In genomic region chr2:72741746-72742145, GRCm38 (mm10) we compare ENCODE assay signal across 18 mouse cellular contexts.
DNase-seq lines count a peak whose midpoint lies in the region; ATAC-seq and TF ChIP-seq lines count a peak whose summit lies in the region.
"Had no signal": no experiment of that assay in that cellular context is flagged by ENCODE, and none has a peak within 500 bp of the region (broad histone marks: within the 10 kb centered on the region; RNA-seq: fewer than 3 reads in every experiment).

No protein-coding gene starts in this region.

- no peaks in the 10 kb centered on the region for H3K27me3 ChIP-seq in hindbrain, embryonic 12.5 days
- no peaks in the 10 kb centered on the region for H3K27me3 ChIP-seq in hindbrain, postnatal 0 days (ENCODE audit: insufficient read depth, low read length)
- H3K27me3 ChIP-seq in stomach, postnatal 0 days (ENCODE audit: control insufficient read depth, insufficient read depth, low read length), result no peaks in the 10 kb centered on the region
- H3K27me3 ChIP-seq in forebrain, postnatal 0 days (ENCODE audit: insufficient read depth, low read length), result no peaks in the 10 kb centered on the region
- H3K27me3 ChIP-seq: embryonic facial prominence, embryonic 13.5 days; embryonic facial prominence, embryonic 15.5 days; forebrain, embryonic 13.5 days; forebrain, embryonic 15.5 days had no signal

- 88% methylated on average over 5 of the region's 5 CpGs for WGBS in hindbrain, embryonic 12.5 days
- 88% methylated on average over 5 of the region's 5 CpGs for WGBS in hindbrain, postnatal 0 days
- WGBS in stomach, postnatal 0 days, result 58% methylated on average over 5 of the region's 5 CpGs
- 89% methylated on average over 5 of the region's 5 CpGs for WGBS in forebrain, postnatal 0 days

- H3K27ac ChIP-seq in hindbrain, embryonic 12.5 days, result no peak overlapping the region
- H3K27ac ChIP-seq in hindbrain, postnatal 0 days, result no peak overlapping the region
- H3K27ac ChIP-seq in stomach, postnatal 0 days (replicated peaks), result no peak overlapping the region
- H3K27ac ChIP-seq in forebrain, postnatal 0 days (ENCODE audit: low read depth, low read length), result no peak overlapping the region
- H3K27ac ChIP-seq: embryonic facial prominence, embryonic 13.5 days; embryonic facial prominence, embryonic 15.5 days; forebrain, embryonic 13.5 days; forebrain, embryonic 15.5 days had no signal

- H3K4me1 ChIP-seq in hindbrain, embryonic 12.5 days, result peaks cover 9% of the 10 kb centered on the region
- H3K4me1 ChIP-seq in hindbrain, postnatal 0 days (ENCODE audit: insufficient read depth, low read length), result no peaks in the 10 kb centered on the region; the same call in none of the 2 replicates
- no peaks in the 10 kb centered on the region for H3K4me1 ChIP-seq in stomach, postnatal 0 days (replicated peaks; ENCODE audit: control insufficient read depth, insufficient read depth)
- H3K4me1 ChIP-seq in forebrain, postnatal 0 days (ENCODE audit: insufficient read depth), result peaks cover 6% of the 10 kb centered on the region; the same call in 1 of the 2 replicates

- DNase-seq in hindbrain, postnatal 0 days (ENCODE audit: low spot score), result no peak
- peak; percentile 96 for DNase-seq in fat pad, adult 2 months (ENCODE audit: extremely low read depth, low read depth, low spot score)
- DNase-seq in stomach, postnatal 0 days (ENCODE audit: low spot score), result no peak
- no peak for DNase-seq in forebrain, postnatal 0 days
- DNase-seq: adrenal gland, adult 2 months; adrenal gland, postnatal 10 days; adrenal gland, postnatal 25 days; cerebellum, adult 11 months; cerebellum, adult 18-20 months; cerebellum, adult 8-10 months; cerebellum, adult 9-11 months; cerebellum, postnatal 36 days had no signal

- H3K4me3 ChIP-seq in hindbrain, embryonic 12.5 days, result no peak overlapping the region
- no peak overlapping the region for H3K4me3 ChIP-seq in hindbrain, postnatal 0 days (ENCODE audit: low read length)
- H3K4me3 ChIP-seq in stomach, postnatal 0 days (ENCODE audit: low read depth, low read length), result no peak overlapping the region
- no peak overlapping the region for H3K4me3 ChIP-seq in forebrain, postnatal 0 days (ENCODE audit: low read depth, low read length)
- H3K4me3 ChIP-seq: embryonic facial prominence, embryonic 13.5 days; erythroblast, embryonic 14.5 days; forebrain, embryonic 13.5 days; forebrain, embryonic 15.5 days had no signal

- no peaks in the 10 kb centered on the region for H3K9me3 ChIP-seq in hindbrain, embryonic 12.5 days (replicated peaks)
- no peaks in the 10 kb centered on the region for H3K9me3 ChIP-seq in hindbrain, postnatal 0 days (ENCODE audit: low read length)
- H3K9me3 ChIP-seq in stomach, postnatal 0 days (ENCODE audit: control insufficient read depth, low read length), result no peaks in the 10 kb centered on the region
- no peaks in the 10 kb centered on the region for H3K9me3 ChIP-seq in forebrain, postnatal 0 days (ENCODE audit: low read length)
- H3K9me3 ChIP-seq: embryonic facial prominence, embryonic 13.5 days; embryonic facial prominence, embryonic 15.5 days; forebrain, embryonic 13.5 days; forebrain, embryonic 15.5 days had no signal

- 0 out of 2 replicates have a peak, but pooled peaks have one; percentile 29 for ATAC-seq in hindbrain, embryonic 12.5 days (ENCODE audit: low FRiP score)
- ATAC-seq in hindbrain, postnatal 0 days, result no peak
- ATAC-seq in stomach, postnatal 0 days (ENCODE audit: low FRiP score, low TSS enrichment), result 0 out of 2 replicates have a peak, but pooled peaks have one; percentile 9
- ATAC-seq in forebrain, postnatal 0 days, result no peak

- no peaks in the 10 kb centered on the region for H3K36me3 ChIP-seq in hindbrain, embryonic 12.5 days
- no peaks in the 10 kb centered on the region for H3K36me3 ChIP-seq in hindbrain, postnatal 0 days (ENCODE audit: insufficient read depth, low read length)
- no peaks in the 10 kb centered on the region for H3K36me3 ChIP-seq in stomach, postnatal 0 days (ENCODE audit: control insufficient read depth, insufficient read depth, low read length)
- H3K36me3 ChIP-seq in forebrain, postnatal 0 days (ENCODE audit: insufficient read depth), result no peaks in the 10 kb centered on the region
- H3K36me3 ChIP-seq: embryonic facial prominence, embryonic 13.5 days; embryonic facial prominence, embryonic 15.5 days; forebrain, embryonic 15.5 days had no signal

- no peak overlapping the region for H3K4me2 ChIP-seq in hindbrain, embryonic 12.5 days (replicated peaks)
- no peak overlapping the region for H3K4me2 ChIP-seq in hindbrain, postnatal 0 days (ENCODE audit: low read depth, low read length)
- no peak overlapping the region for H3K4me2 ChIP-seq in stomach, postnatal 0 days (replicated peaks; ENCODE audit: low read depth)
- H3K4me2 ChIP-seq in forebrain, postnatal 0 days (ENCODE audit: low read depth), result no peak overlapping the region
- H3K4me2 ChIP-seq: forebrain, embryonic 13.5 days; forebrain, embryonic 15.5 days had no signal

- no peak for TF ChIP-seq EP300 in stomach, postnatal 0 days (optimal IDR thresholded peaks at IDR 0.05)

- TF ChIP-seq CTCF in hindbrain, postnatal 0 days (IDR thresholded peaks at IDR 0.05; ENCODE audit: low read depth), result no peak
- no peak for TF ChIP-seq CTCF in stomach, postnatal 0 days (IDR thresholded peaks at IDR 0.05; ENCODE audit: low read depth)
- no peak for TF ChIP-seq CTCF in forebrain, postnatal 0 days (IDR thresholded peaks at IDR 0.05; ENCODE audit: low read depth)

- H3K9ac ChIP-seq in hindbrain, embryonic 12.5 days, result no peak overlapping the region
- H3K9ac ChIP-seq in hindbrain, postnatal 0 days (replicated peaks; ENCODE audit: low read length), result no peak overlapping the region
- no peak overlapping the region for H3K9ac ChIP-seq in stomach, postnatal 0 days (ENCODE audit: low read length)
- H3K9ac ChIP-seq in forebrain, postnatal 0 days, result no peak overlapping the region
- H3K9ac ChIP-seq: embryonic facial prominence, embryonic 13.5 days; embryonic facial prominence, embryonic 15.5 days; forebrain, embryonic 13.5 days; forebrain, embryonic 15.5 days had no signal

Comparison
In these comparisons a context has a peak if more than half of its experiments do, and no peak if none do; other contexts are left out.
1. ATAC-seq: peak in hindbrain, embryonic 12.5 days (single experiment) and stomach, postnatal 0 days (single experiment); none in hindbrain, postnatal 0 days (single experiment) and forebrain, postnatal 0 days (single experiment).